Comparison of ENCODE assay signal across 8 mouse cellular contexts in genomic region chr14:57664311-57664821, GRCm38 (mm10). TPM values are rescaled to one million over a fixed set of nuclear protein-coding genes. Genes with fewer than 3 reads are reported as not detected.
DNase-seq lines count a peak whose midpoint lies in the region; ATAC-seq and TF ChIP-seq lines count a peak whose summit lies in the region.

No protein-coding gene starts in this region.

- no peaks in the 10 kb centered on the region for H3K9me3 ChIP-seq in embryonic facial prominence, embryonic 10.5 days
- H3K9me3 ChIP-seq in hindbrain, embryonic 14.5 days (ENCODE audit: control insufficient read depth, low read length): no peaks in the 10 kb centered on the region
- no peaks in the 10 kb centered on the region for H3K9me3 ChIP-seq in liver, postnatal 0 days (ENCODE audit: low read length)

- peak overlapping the region; percentile 90 for H3K4me3 ChIP-seq in embryonic facial prominence, embryonic 10.5 days
- peak overlapping the region; percentile 65 for H3K4me3 ChIP-seq in hindbrain, embryonic 14.5 days (replicated peaks; ENCODE audit: low read length)
- peak overlapping the region; percentile 90 for H3K4me3 ChIP-seq in liver, postnatal 0 days (ENCODE audit: low read depth, low read length)

- H3K27me3 ChIP-seq in embryonic facial prominence, embryonic 10.5 days (replicated peaks; ENCODE audit: low read depth, poor library complexity, severe bottlenecking): no peaks in the 10 kb centered on the region
- no peaks in the 10 kb centered on the region for H3K27me3 ChIP-seq in hindbrain, embryonic 14.5 days (ENCODE audit: control insufficient read depth, insufficient read depth, low read length)
- H3K27me3 ChIP-seq in liver, postnatal 0 days (ENCODE audit: insufficient read depth, low read length): no peaks in the 10 kb centered on the region

- no peak for TF ChIP-seq EP300 in liver, postnatal 0 days (IDR thresholded peaks at IDR 0.05; ENCODE audit: low read depth)

- WGBS in embryonic facial prominence, embryonic 10.5 days: under 1% methylated on average over 19 of the region's 19 CpGs
- under 1% methylated on average over 19 of the region's 19 CpGs for WGBS in hindbrain, embryonic 14.5 days
- under 1% methylated on average over 19 of the region's 19 CpGs for WGBS in liver, postnatal 0 days (ENCODE audit: insufficient replicate concordance)

- no peak for TF ChIP-seq CTCF in liver, postnatal 0 days (IDR thresholded peaks at IDR 0.05; ENCODE audit: low read depth)

- peak overlapping the region; percentile 97 for H3K27ac ChIP-seq in embryonic facial prominence, embryonic 10.5 days (replicated peaks)
- peak overlapping the region; percentile 95 for H3K27ac ChIP-seq in hindbrain, embryonic 14.5 days
- H3K27ac ChIP-seq in liver, postnatal 0 days (ENCODE audit: low read depth): peak overlapping the region; percentile 89

- peaks cover 15% of the 10 kb centered on the region for H3K36me3 ChIP-seq in embryonic facial prominence, embryonic 10.5 days (replicated peaks)
- no peaks in the 10 kb centered on the region for H3K36me3 ChIP-seq in hindbrain, embryonic 14.5 days (replicated peaks; ENCODE audit: control insufficient read depth, insufficient read depth)
- H3K36me3 ChIP-seq in liver, postnatal 0 days (replicated peaks; ENCODE audit: insufficient read depth, low read length): no peaks in the 10 kb centered on the region

- H3K9ac ChIP-seq in hindbrain, embryonic 14.5 days: peak overlapping the region; percentile 83
- H3K9ac ChIP-seq in liver, postnatal 0 days (replicated peaks): peak overlapping the region; percentile 92

- peak; percentile 42 for DNase-seq in kidney, adult 9 months
- DNase-seq in kidney, postnatal 14 days: no peak
- DNase-seq in MN1 (ENCODE audit: low spot score): peak; percentile 40
- DNase-seq in embryonic facial prominence, embryonic 10.5 days (ENCODE audit: low spot score): peak; percentile 59
- no peak for DNase-seq in hindbrain, embryonic 14.5 days (ENCODE audit: low spot score)
- peak; percentile 56 for DNase-seq in liver, postnatal 0 days
- peak; percentile 11 to 21 for DNase-seq in spleen, postnatal 14 days (ENCODE audit: low spot score in 2 of 2)
- no peak for DNase-seq in left cerebral cortex, adult 9 months (ENCODE audit: low spot score in 2 of 2)

- peak overlapping the region; percentile 96 for H3K4me2 ChIP-seq in hindbrain, embryonic 14.5 days (replicated peaks)
- peak overlapping the region; percentile 92 for H3K4me2 ChIP-seq in liver, postnatal 0 days (ENCODE audit: low read depth, low read length)

- H3K4me1 ChIP-seq in embryonic facial prominence, embryonic 10.5 days: peaks cover 25% of the 10 kb centered on the region
- H3K4me1 ChIP-seq in hindbrain, embryonic 14.5 days (replicated peaks; ENCODE audit: control insufficient read depth, insufficient read depth, low read length): peaks cover 16% of the 10 kb centered on the region
- peaks cover 20% of the 10 kb centered on the region for H3K4me1 ChIP-seq in liver, postnatal 0 days (ENCODE audit: insufficient read depth)

- ATAC-seq in hindbrain, embryonic 14.5 days (ENCODE audit: low FRiP score): peak; percentile 46; the same call in 1 of the 2 replicates
- ATAC-seq in liver, postnatal 0 days: peak; percentile 54

RNA-seq across cellular contexts. Expression of gene Xpo4, which starts 0.9 kb away (rescaled TPM):
- polyA plus RNA-seq in embryonic facial prominence, embryonic 10.5 days (2016; fragmentation: Nextera tagmentation; extraction: Ambion mirVana): 30.0 and 32.9 TPM in 2 replicates
- polyA plus RNA-seq in hindbrain, embryonic 14.5 days (2014; fragmentation: Nextera tagmentation; extraction: Ambion mirVana): 15.5 and 15.9 TPM in 2 replicates
- 4.9 and 5.0 TPM in 2 replicates for polyA plus RNA-seq in liver, postnatal 0 days (2015; fragmentation: Nextera tagmentation; extraction: Ambion mirVana)

Comparison
In these comparisons a context has a peak if more than half of its experiments do, and no peak if none do; other contexts are left out.
1. DNase-seq: peak in kidney, adult 9 months (single experiment), MN1 (single experiment), embryonic facial prominence, embryonic 10.5 days (single experiment), liver, postnatal 0 days (single experiment) and spleen, postnatal 14 days (2 of 2); none in kidney, postnatal 14 days (single experiment), hindbrain, embryonic 14.5 days (single experiment) and left cerebral cortex, adult 9 months (0 of 2).
2. Peak in every context shown above with its lines, with median percentiles within 50 percentile points of each other: H3K27ac ChIP-seq and H3K4me3 ChIP-seq.